Mouse (Mus musculus) G1E (cell line): Measurements from ENCODE around the gene Hes1.

Experiments used
- CTCF ChIP-seq: IDR thresholded peaks from 2 replicates; pipeline ENCODE4 v1.5.1; 2012; ENCODE audit warnings: low read depth, low read length, inconsistent platforms, mixed read lengths
- GATA1 ChIP-seq: IDR thresholded peaks from 2 replicates; pipeline ENCODE4 v1.6.1; 2012; ENCODE audit warnings: borderline replicate concordance, low read length, inconsistent platforms, mixed read lengths
- POLR2AphosphoS5 ChIP-seq: IDR thresholded peaks from 2 replicates; pipeline ENCODE4 v1.6.1; 2012; ENCODE audit warnings: low read depth, low read length, inconsistent platforms; ENCODE audit not compliant: insufficient replicate concordance

DNA sequence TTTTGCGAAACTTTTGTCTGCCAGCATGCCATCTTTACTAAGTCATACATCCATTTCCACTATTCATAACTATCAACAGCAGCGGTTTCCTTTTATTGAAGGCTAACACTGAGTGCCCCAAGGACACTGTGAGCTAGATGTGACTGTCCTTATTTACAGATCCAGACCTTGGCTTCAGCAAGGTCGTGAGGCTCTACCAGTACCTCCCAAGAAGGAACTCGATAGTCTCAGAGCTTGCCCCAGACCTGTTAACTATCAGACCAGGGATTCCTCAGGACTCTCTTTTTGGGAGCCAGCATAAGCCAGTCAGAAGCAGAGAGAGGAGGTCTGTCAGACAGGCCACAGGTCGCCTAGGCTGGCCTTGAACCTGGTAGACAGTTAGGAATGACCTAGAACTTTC lies 24.5 kb downstream of the Hes1 start:
- TF ChIP-seq GATA1 (no peak), CTCF (no peak), POLR2AphosphoS5 (no peak)
